Mouse (Mus musculus) cerebellum, adult 8-10 months (tissue): ENCODE results near the gene Olfr699.
"Not testable (repeated sequence)": the region's sequence is repeated elsewhere in the genome, so short reads cannot be mapped to it uniquely, and the experiment has no call there.

Experiments
- DNase-seq: peaks from one replicate; pipeline ENCODE4 v3.0.0; 2022

Olfr699 gene

DNA sequence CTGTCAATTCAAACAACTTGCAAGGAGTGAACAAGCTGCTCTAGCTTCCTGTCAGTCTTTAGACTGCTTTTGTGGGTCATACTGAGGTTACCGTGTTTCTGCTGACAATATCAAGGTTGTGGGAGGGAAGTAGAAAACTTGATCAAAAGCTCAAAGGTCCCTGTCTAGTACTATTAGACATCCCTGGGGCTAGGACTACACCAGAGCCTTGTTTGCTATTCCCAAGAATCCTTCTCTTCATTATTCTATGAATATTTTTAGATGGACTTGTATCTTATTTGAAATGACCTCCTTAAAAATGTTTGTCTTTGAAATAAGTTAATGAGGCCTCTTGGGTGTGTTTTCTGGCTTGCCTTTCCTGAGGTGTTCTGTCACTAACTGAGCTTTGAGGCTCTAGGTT, at the start of gene Olfr699:
Gene Olfr699, minus strand, starts transcription at position 101 of the 400 bp plus-strand sequence.
- no peak for DNase-seq

DNA sequence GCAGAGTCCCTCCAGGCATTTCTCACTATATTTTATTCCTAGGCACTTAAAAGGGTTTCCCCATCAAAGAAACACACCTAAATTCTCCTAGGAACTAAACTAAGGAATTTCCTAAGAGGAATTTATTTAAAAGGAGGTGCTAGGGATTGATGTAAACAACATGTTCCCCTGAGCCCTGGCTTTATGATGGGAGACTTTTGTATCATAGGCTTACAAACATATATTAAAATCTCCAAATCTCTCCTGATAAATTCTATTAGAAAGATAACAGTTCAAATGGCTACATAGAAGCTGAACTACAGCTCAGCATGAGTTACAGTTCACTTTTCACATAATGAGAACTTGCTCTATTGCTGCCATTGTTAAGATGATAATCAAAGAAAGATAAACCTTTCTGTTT, 40.8 kb upstream of the Olfr699 start, which contains the start of gene Olfr702:
Gene Olfr702, minus strand, starts transcription at position 101 of the 400 bp plus-strand sequence.
- no peak for DNase-seq

DNA sequence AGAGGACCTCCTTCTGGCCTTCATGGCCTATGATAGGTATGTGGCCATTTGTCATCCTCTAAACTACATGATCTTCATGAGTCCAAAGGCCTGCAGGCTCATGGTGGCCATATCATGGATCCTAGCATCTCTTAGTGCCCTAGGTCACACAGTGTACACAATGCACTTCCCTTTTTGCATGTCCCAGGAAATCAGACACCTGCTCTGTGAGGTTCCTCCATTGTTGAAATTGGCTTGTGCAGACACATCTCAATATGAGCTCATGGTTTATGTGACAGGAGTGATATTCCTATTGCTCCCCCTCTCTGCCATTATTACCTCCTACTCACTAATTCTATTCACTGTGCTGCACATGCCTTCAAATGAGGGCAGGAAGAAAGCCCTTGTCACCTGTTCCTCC, 25.4 kb upstream of the Olfr699 start:
- no peak for DNase-seq

DNA sequence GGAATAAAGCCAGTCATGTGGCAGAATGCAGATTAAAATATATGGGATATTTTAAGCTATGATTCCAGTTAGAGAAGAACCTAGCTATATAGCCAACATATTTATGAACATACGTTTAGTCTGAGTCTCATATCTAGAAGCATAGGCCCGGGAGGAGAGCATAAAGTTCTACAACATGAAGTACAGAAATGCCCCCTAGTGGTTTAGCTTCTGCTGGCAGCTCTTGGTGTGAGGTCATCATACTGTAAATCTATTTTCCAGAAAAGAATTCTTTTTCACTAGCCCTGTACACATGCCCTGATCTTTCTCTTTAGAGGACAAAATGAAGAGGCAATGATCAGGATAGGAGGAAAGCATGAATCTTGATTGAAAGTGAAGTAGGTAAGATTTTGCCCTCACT, 22.8 kb upstream of the Olfr699 start:
- no peak for DNase-seq

DNA sequence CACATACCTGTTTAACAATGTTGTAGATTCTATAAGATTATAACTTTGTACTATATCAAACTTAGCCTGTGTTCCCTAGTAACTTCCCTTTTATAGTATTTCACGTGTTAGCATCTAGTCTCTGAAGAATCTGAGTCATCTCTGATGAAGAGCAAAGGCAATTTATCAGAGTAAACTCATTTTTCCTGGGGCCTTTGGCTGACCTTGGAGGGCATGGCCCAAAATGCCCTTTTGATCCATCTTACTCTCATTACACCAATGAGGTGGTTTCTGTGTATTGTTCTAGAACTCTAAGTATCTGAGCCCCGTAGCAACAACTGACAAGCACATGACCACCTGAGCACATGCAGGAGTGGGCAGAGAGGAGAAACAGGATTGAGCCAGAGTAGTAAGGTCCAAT, 20.8 kb upstream of the Olfr699 start, which contains the start of gene Olfr701:
Gene Olfr701, plus strand, starts transcription at position 301 of the 400 bp plus-strand sequence.
- DNase-seq = no peak

DNA sequence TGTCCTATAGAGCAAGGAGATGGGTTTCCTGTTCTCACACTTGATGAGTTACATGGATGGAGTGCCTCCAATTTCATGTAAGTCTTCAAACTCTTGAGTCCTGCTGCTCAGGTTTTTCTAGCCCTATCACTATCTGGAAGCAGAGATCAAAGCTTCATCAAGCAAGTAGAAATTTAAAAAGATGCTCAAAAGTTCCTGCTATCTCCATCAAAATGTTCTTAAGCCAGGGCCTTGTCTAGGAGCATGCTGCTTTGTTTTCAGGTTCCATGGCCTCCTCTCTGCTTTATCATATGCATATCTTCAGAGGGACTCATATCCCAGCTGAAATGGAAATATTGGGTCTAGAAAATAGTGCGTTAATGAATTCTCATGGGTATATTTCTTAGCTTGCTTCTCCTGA, 15.7 kb upstream of the Olfr699 start, which contains the start of gene Olfr700:
Gene Olfr700, minus strand, starts transcription at position 101 of the 400 bp plus-strand sequence.
- no peak for DNase-seq

DNA sequence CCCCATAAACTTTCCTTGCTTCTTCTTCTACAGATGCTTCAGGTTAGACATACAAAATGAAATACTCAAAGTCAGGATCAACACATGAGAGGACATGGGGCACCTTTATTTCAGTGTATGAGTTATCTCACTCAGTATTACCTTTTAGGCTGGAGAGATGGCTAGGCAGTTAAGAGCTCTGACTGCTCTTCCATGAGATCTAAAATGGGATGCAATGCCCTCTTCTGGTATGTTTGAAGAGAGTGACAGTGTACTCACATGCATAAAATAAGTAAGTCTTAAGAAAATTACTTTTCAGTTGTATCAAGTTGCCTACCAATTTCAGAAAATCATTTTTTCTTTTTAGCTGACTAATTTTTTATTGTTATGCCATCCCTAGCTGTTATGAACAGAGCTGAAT, 4.7 kb downstream of the Olfr699 start:
- DNase-seq = no peak

DNA sequence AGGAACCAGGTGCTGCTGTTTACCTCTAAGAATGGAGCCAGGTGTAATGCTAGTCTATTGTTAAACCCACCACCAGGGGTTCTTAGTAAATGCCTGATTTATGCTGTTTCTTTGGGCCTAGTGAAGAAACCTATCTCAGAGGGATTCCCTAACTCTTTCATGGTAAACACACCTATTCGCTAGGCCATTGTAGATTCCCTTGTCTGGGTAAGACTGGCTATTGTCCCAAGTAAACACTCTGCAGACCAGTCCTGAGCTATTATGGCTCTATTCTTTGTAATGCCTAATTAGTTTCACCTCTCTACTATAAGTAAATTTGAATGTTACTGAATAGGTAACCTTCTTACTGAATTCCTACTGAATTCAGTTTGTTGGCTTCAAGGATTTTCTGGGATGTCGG, 32.0 kb downstream of the Olfr699 start:
- not testable (repeated sequence) for DNase-seq

DNA sequence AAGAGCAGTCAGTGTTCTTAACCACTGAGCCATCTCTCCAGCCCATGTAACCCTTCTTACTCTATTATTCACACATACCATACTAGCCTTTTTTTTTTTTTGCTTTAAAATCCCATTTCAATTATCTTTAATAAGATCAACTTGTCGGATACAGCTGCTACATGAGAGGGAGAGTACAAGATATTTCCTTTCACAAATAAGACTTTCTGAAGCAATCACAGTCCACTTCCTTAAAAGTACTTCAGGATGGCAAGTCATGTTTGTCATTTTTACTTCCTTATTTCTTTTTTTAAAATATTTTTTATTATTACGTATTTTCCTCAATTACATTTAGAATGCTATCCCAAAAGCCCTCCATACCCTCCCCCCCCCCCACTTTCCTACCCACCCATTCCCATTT, 34.2 kb downstream of the Olfr699 start:
- DNase-seq = no peak

DNA sequence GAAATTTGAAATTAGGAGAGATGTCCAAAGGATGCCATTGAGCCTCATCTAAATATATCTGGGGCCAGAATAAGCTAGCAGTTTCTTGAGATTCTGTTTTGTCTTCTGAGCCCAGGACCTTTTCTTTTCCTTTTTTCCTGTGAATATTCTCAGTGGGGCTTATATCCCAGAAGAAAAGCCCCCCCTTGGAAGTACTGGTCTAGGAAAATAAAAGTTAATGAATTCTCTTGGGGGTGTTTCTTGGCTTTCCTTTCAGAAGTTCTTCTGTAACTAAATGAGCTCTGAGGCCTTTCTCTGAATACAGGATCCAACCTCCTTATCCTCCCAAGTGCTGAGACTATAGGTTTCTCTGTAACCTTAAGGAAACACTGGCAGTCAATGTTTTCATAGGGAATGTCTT, 37.7 kb downstream of the Olfr699 start, which contains the start of gene Olfr698:
Gene Olfr698, minus strand, starts transcription at position 101 of the 400 bp plus-strand sequence.
- DNase-seq = no peak

DNA sequence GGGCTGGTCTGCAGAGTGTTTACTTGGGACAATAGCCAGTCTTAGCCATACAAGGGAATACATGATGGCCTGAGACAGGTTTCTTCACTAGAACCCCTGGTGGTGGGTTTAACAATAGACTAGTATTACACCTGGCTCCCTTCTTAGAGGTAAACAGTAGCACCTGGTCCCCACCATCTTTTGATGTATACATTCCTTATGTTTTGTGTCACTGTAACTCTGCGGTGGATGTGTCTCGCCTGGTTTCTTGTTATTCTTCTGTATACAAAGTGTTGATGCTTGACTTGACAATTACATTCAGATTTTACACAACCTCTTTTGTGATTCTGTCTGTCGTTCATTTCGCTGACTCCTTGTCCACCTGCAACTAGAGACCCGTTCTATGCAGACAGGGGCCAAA, 47.2 kb downstream of the Olfr699 start:
- no peak for DNase-seq

DNA sequence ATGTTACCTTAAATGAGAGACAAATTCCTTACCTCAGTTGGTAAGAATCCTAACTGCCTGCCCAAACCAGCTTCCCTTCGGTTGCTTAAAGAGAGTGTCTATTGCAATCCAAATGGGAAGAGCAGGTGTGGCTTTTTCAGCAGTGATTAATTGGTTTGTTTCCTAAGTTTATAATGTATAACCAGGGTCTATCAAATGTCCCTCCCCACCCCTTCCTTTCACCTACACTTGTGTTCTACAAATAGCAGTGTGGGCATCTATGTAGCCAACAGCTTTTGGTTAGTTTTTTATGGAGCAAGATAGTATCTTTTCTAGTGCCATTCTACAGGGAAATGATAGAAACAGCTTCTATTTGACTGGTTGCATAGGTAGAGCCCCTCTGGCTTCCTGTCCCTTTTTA, 50.7 kb downstream of the Olfr699 start, which contains the start of gene Olfr697:
Gene Olfr697, minus strand, starts transcription at position 101 of the 400 bp plus-strand sequence.
- DNase-seq = no peak
